In genomic region chr17:33666813-33667212, GRCm38 (mm10) we compare ENCODE assay signal across 16 mouse cellular contexts. TPM values are rescaled to one million over a fixed set of nuclear protein-coding genes. Genes with fewer than 3 reads are reported as not detected.
"Had no signal": no experiment of that assay in that cellular context is flagged by ENCODE, and none has a peak within 500 bp of the region (broad histone marks: within the 10 kb centered on the region; RNA-seq: fewer than 3 reads in every experiment).

No protein-coding gene starts in this region.

- H3K27me3 ChIP-seq: limb, embryonic 12.5 days; midbrain, embryonic 12.5 days; neural tube, embryonic 13.5 days had no signal

- H3K9me3 ChIP-seq: limb, embryonic 12.5 days; midbrain, embryonic 12.5 days; neural tube, embryonic 13.5 days had no signal

- H3K4me3 ChIP-seq: limb, embryonic 12.5 days; midbrain, embryonic 12.5 days; neural tube, embryonic 13.5 days had no signal

- H3K9ac ChIP-seq: limb, embryonic 12.5 days; midbrain, embryonic 12.5 days; neural tube, embryonic 13.5 days had no signal

- H3K27ac ChIP-seq: kidney, postnatal 0 days; limb, embryonic 12.5 days; midbrain, embryonic 12.5 days; neural tube, embryonic 13.5 days had no signal

- H3K4me2 ChIP-seq: limb, embryonic 12.5 days; midbrain, embryonic 12.5 days; neural tube, embryonic 13.5 days had no signal

- ATAC-seq: midbrain, embryonic 16.5 days had no signal

- H3K4me1 ChIP-seq: limb, embryonic 12.5 days had no signal

- DNase-seq: kidney, adult 11 months; kidney, adult 9 months; kidney, postnatal 36 days; layer of hippocampus, adult 9-11 months; layer of hippocampus, postnatal 36 days; lung, adult 18-20 months; retina, postnatal 1 day; right cerebral cortex, postnatal 4 days; spleen, adult 18-20 months; thymus, postnatal 14 days had no signal

RNA-seq across cellular contexts. Expression of gene Pram1, which starts 29.0 kb away (rescaled TPM):
- total RNA-seq: megakaryocyte-erythroid progenitor cell, adult 5-6 weeks had no signal
- polyA plus RNA-seq: midbrain, embryonic 16.5 days had no signal
